Mouse (Mus musculus): Measurements from ENCODE around the gene Lcn2.

GRCm38 (mm10) chr2:32356216-32356615 lies 31.8 kb downstream of the Lcn2 start:
- TF ChIP-seq POLR2A (IDR thresholded peaks at IDR 0.05; ENCODE audit: control insufficient read depth, extremely low read depth, insufficient read depth, low read length, poor library complexity) (no peak), CTCF (IDR thresholded peaks at IDR 0.05; ENCODE audit: borderline replicate concordance, control insufficient read depth, extremely low read depth, insufficient read depth, low read length, poor library complexity) (no peak)

All from thymus, adult 2 months (tissue).